Mouse (Mus musculus) thymus, adult 2 months (tissue): ENCODE results near the gene Itgb1bp1. TPM values are rescaled to one million over a fixed set of nuclear protein-coding genes. Genes with fewer than 3 reads are reported as not detected.

Source experiments
- DNase-seq: peaks from one replicate; pipeline ENCODE4 v3.0.0; 2021
- H3K27ac ChIP-seq: fragments of 200-500 bp; 2 replicates; pipeline ENCODE4 v1.5.1; 2012; ENCODE audit warnings: low read length, control low read depth; ENCODE audit not compliant: control insufficient read depth, insufficient read depth
- H3K27me3 ChIP-seq: fragments of 200-500 bp; 2 replicates; pipeline ENCODE4 v1.6.1; 2012; ENCODE audit warnings: mild to moderate bottlenecking, low read length, moderate library complexity, mixed read lengths; ENCODE audit not compliant: control insufficient read depth, insufficient read depth
- H3K36me3 ChIP-seq: fragments of 200-500 bp; 2 replicates; pipeline ENCODE4 v1.6.1; 2012; ENCODE audit warnings: mild to moderate bottlenecking, low read length, moderate library complexity; ENCODE audit not compliant: control insufficient read depth, insufficient read depth
- H3K4me1 ChIP-seq: fragments of 200-500 bp; replicated peaks from 2 replicates; pipeline ENCODE4 v1.6.1; 2012; ENCODE audit warnings: low read length; ENCODE audit not compliant: control insufficient read depth, insufficient read depth
- H3K4me3 ChIP-seq: fragments of 200-500 bp; 2 replicates; pipeline ENCODE4 v1.5.1; 2012; ENCODE audit warnings: mild to moderate bottlenecking, low read length, control low read depth, moderate library complexity; ENCODE audit not compliant: control insufficient read depth, insufficient read depth
- CTCF ChIP-seq: fragments of 200-500 bp; IDR thresholded peaks from 2 replicates; pipeline ENCODE4 v1.5.1; 2012; ENCODE audit warnings: mild to moderate bottlenecking, control low read depth, low read length, moderate library complexity, borderline replicate concordance; ENCODE audit not compliant: control insufficient read depth, poor library complexity, insufficient read depth; ENCODE audit errors: extremely low read depth
- POLR2A ChIP-seq: fragments of 200-500 bp; IDR thresholded peaks from 2 replicates; pipeline ENCODE4 v1.6.1; 2012; ENCODE audit warnings: mild to moderate bottlenecking, low read length, control low read depth, moderate library complexity; ENCODE audit not compliant: control insufficient read depth, poor library complexity, insufficient read depth; ENCODE audit errors: extremely low read depth
- WGBS: fragments of 180-500 bp; shearing (Covaris S2); methylation state at CpG from one replicate; pipeline ENCODE4 v1.1.7; 2018; 5-methylcytosine and 5-hydroxymethylcytosine counted together
- polyA plus RNA-seq: library from polyadenylated mRNA; depleted of rRNA; stranded (reverse); fragments of >200 nt; gene quantifications from 2 replicates; pipeline ENCODE4 v1.2.3, GENCODE M21; 2012

The Itgb1bp1 gene
- polyA plus RNA-seq, 1 experiment: 16.2 TPM

GRCm38 (mm10) chr12:21306721-21307120 lies 20.6 kb upstream of the Itgb1bp1 start:
- Histone ChIP-seq H3K27ac (no peak overlapping the region), H3K4me1 (no peaks in the 10 kb centered on the region), H3K36me3 (peaks cover 77% of the 10 kb centered on the region), H3K27me3 (no peaks in the 10 kb centered on the region), H3K4me3 (no peak overlapping the region)
- no peak for DNase-seq
- WGBS: 97% methylated on average over 4 of the region's 4 CpGs
- TF ChIP-seq CTCF (no peak), POLR2A (no peak)

DNA sequence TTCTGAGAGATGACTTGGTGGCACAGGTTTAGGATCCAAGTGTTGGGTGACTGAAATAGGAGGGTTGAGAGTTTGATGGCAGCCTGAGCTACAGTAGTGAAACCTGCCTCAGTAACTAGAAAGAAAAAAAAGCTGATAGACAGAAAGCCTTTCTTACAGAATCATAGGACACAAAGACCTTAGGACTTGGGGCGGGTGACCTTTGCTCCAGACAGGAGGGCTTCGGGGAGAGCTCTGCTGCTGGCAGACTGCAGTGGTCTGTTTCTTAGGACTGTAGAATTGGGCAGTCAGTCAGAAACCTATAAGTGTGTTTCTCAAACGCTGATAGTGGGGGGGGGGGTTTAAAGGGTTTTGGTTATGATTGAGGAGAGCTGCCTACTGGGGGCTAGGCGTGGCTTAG lies 19.7 kb upstream of the Itgb1bp1 start:
- peaks cover 78% of the 10 kb centered on the region for H3K36me3 ChIP-seq
- WGBS: 98% methylated on average over 4 of the region's 4 CpGs
- DNase-seq: no peak

DNA sequence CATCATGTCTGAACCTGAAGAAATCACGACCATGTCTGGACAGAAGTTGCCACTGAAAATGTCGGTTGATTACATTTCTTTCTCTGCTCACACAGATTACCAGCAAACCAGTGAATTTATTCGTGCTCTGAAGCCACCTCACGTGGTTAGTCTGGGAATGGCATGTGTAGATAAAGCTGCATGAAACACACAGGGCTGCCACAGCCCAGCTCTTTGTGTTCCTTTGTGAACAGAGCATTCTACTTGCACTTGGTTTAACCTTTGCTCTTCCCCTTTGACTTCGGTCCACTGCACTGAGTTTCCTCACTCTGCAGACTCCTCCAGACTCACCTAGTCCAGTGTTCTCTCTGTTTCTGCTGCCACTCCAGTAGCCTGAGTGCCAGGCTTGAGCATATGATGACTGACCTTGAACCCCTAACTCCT lies 16.3 kb upstream of the Itgb1bp1 start:
- TF ChIP-seq POLR2A (no peak), CTCF (no peak)
- 89% methylated on average over 5 of the region's 5 CpGs for WGBS
- Histone ChIP-seq H3K27me3 (no peaks in the 10 kb centered on the region), H3K36me3 (peaks cover 78% of the 10 kb centered on the region), H3K27ac (no peak overlapping the region), H3K4me1 (no peaks in the 10 kb centered on the region), H3K4me3 (no peak overlapping the region)
- DNase-seq: no peak

More for the DNA sequence above, 19.7 kb upstream of the Itgb1bp1 start:
- Histone ChIP-seq H3K27me3 (no peaks in the 10 kb centered on the region), H3K4me3 (no peak overlapping the region), H3K4me1 (no peaks in the 10 kb centered on the region), H3K27ac (no peak overlapping the region)
- TF ChIP-seq POLR2A (no peak), CTCF (no peak)

DNA sequence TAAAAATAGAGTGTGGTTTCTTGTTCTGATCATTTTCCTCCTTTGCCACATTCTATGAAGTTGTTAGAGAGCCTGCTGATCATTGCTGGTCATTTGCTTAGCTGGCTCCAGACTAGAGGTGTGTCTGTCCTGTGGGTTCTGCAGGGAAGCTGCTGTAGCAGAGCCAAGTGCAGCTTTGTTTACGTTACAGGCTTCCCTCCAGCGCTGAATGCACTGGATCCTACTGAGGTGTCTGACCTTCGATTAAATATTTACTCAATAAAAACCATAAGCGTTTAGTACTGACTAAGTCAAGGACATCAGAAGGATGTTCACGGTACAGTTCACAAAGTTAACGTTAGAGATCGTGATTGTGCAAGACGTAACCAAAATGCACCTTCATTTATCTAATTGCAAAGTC lies 15.8 kb upstream of the Itgb1bp1 start:
- H3K36me3 ChIP-seq: peaks cover 78% of the 10 kb centered on the region
- no peaks in the 10 kb centered on the region for H3K4me1 ChIP-seq
- no peak overlapping the region for H3K4me3 ChIP-seq
- H3K27ac ChIP-seq: no peak overlapping the region
- no peak for DNase-seq
- H3K27me3 ChIP-seq: no peaks in the 10 kb centered on the region
- 92% methylated on average over 8 of the region's 8 CpGs for WGBS
- TF ChIP-seq POLR2A (no peak), CTCF (no peak)

GRCm38 (mm10) chr12:21301324-21301723 lies 15.2 kb upstream of the Itgb1bp1 start:
- Histone ChIP-seq H3K4me3 (no peak overlapping the region), H3K27me3 (no peaks in the 10 kb centered on the region), H3K27ac (no peak overlapping the region), H3K4me1 (no peaks in the 10 kb centered on the region), H3K36me3 (peaks cover 78% of the 10 kb centered on the region)
- DNase-seq: no peak
- WGBS: 98% methylated on average over 7 of the region's 7 CpGs
- TF ChIP-seq POLR2A (no peak), CTCF (no peak)

- TF ChIP-seq CTCF (no peak), POLR2A (no peak)
- no peak overlapping the region for H3K4me3 ChIP-seq
- peaks cover 88% of the 10 kb centered on the region for H3K36me3 ChIP-seq
- 98% methylated on average over 11 of the region's 11 CpGs for WGBS
- H3K27me3 ChIP-seq: no peaks in the 10 kb centered on the region
- DNase-seq: no peak
- no peaks in the 10 kb centered on the region for H3K4me1 ChIP-seq
- no peak overlapping the region for H3K27ac ChIP-seq
These were observed 12.8 kb upstream of the Itgb1bp1 start for GRCm38 (mm10) chr12:21298856-21299255.

DNA sequence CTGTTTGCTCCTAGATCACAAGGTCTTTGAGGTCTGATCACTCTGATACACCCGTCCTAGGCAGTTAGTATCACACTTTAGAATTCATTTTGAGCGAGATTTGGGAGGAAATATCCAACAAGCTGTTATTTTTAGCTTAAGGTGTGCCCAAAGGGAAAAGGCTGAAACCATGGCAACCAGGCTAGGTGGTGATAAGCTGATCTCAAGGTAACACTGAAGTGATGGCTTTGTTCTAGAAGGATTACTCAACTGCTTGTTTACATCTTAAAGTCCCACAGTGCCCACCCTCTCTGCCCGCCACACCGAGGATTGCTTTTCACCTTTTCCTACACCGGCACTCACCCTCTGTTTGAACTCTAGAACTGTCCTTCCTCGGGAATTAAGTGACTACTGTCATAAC lies 3.6 kb upstream of the Itgb1bp1 start:
- no peaks in the 10 kb centered on the region for H3K27me3 ChIP-seq
- H3K4me1 ChIP-seq: peaks cover 5% of the 10 kb centered on the region
- peaks cover 29% of the 10 kb centered on the region for H3K36me3 ChIP-seq
- TF ChIP-seq CTCF (no peak), POLR2A (no peak)
- no peak overlapping the region for H3K4me3 ChIP-seq
- WGBS: 93% methylated on average over 6 of the region's 6 CpGs
- no peak for DNase-seq
- H3K27ac ChIP-seq: no peak overlapping the region

DNA sequence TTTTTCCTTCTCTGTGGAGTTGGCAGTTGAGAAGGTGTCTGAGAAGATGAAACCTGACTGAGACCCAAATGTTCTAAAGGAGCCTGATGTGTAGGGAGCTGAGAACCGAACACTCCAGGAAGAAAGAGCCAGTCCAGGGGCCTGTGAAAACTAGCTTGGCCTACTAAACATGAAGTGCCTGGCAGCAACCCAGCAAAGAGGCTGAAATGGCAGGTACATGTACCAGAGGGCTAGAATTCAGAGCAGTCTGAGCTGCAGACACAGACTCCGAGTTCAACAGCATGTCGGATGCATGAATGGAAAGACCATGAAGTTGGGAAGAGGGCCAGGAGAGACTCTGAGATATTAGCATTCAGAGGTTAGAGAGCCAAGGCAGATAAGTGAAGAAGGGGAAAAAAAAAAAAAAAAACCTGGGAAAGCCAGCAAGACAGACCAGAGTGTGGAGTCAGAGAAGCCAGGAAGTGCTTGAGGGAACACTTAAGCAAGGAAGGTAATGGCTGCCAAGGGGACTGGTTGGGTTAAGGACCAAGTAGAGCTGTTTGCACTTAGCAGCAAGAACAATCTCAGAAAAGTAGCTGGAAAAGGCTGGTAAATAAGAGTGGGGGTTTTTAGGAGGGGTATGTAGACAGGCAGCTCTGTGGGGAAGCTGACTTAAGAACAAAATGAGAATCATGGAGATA lies 2.8 kb upstream of the Itgb1bp1 start:
- no peaks in the 10 kb centered on the region for H3K27me3 ChIP-seq
- no peak for DNase-seq
- peaks cover 21% of the 10 kb centered on the region for H3K36me3 ChIP-seq
- H3K27ac ChIP-seq: no peak overlapping the region
- H3K4me3 ChIP-seq: no peak overlapping the region
- TF ChIP-seq POLR2A: no peak
- no peak for TF ChIP-seq CTCF
- peaks cover 5% of the 10 kb centered on the region for H3K4me1 ChIP-seq
- 97% methylated on average over 3 of the region's 3 CpGs for WGBS
